Mouse (Mus musculus) erythroblast, embryonic 14.5 days (primary cell): ENCODE data around the gene Pla1a.

Source experiments
- GATA1 ChIP-seq: IDR thresholded peaks from 2 replicates; pipeline ENCODE4 v1.6.1; 2012; ENCODE audit warnings: low read length, inconsistent platforms, mixed read lengths
- TAL1 ChIP-seq: IDR thresholded peaks from 3 replicates; pipeline ENCODE4 v1.6.1; 2012; ENCODE audit warnings: low read length, inconsistent platforms, mixed read lengths

DNA sequence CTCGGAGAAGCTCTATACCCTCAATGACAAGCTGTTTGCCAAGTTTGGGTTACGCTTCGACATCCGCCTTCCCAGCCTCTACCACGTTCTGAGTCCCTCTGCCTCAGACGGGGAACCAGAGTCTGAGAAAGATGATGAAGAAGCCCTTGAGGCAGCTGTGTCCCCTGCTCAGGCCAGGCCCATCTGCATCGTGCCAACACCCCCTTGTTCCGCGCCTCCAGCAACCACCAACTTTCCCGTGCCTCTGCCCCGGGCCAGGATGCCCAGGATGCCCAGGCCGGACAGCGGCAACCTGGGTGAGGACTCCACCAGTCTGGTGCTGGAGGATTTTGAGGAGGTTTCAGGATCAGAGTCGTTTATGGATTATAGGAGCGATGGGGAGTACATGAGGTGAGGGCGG is 59.0 kb downstream of the Pla1a start:
- TF ChIP-seq GATA1 (no peak), TAL1 (no peak)
